33 mouse cellular contexts compared by ENCODE assay signal in the genomic region with DNA sequence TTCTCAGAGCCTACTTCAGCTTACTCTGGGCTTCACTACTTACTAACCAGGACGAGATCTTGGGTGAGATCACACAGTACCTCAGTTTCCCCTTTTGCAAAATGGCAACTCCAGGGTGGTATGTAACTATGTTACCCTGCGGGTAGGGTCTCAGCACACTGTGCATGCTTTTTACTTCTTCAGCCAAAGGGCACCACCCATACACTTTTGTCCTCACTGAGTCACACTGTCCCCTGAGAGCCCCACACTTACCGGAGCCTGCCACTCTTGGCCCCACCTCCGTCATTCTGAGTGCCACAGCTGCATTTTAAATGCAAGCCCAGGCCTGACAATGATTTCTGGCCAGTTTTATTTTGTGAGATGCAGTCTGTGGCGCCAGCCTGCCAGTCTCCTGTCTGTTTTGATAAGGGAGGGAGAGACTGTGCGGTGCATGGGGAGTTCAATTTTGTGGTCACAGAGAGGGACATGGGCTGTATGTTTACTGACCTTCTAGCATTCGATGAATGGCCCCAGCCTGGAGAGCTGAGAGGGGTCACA. TPM values are rescaled to one million over a fixed set of nuclear protein-coding genes. Genes with fewer than 3 reads are reported as not detected.
DNase-seq lines count a peak whose midpoint lies in the region; ATAC-seq and TF ChIP-seq lines count a peak whose summit lies in the region.
"Had no signal": no experiment of that assay in that cellular context is flagged by ENCODE, and none has a peak within 500 bp of the region (broad histone marks: within the 10 kb centered on the region; RNA-seq: fewer than 3 reads in every experiment).

No protein-coding gene starts in this region.

- no peak overlapping the region for H3K9ac ChIP-seq in lung, embryonic 15.5 days
- no peak overlapping the region for H3K9ac ChIP-seq in lung, postnatal 0 days (replicated peaks; ENCODE audit: low read depth)
- H3K9ac ChIP-seq in stomach, embryonic 16.5 days (ENCODE audit: low read length), result no peak overlapping the region
- H3K9ac ChIP-seq in kidney, embryonic 14.5 days (ENCODE audit: low read depth, low read length), result no peak overlapping the region
- H3K9ac ChIP-seq: forebrain, embryonic 15.5 days; intestine, embryonic 15.5 days; limb, embryonic 13.5 days; neural tube, embryonic 13.5 days had no signal

- no peak for TF ChIP-seq EP300 in lung, postnatal 0 days (IDR thresholded peaks at IDR 0.05)

- H3K4me2 ChIP-seq in lung, embryonic 15.5 days, result no peak overlapping the region
- no peak overlapping the region for H3K4me2 ChIP-seq in lung, postnatal 0 days (replicated peaks; ENCODE audit: low read depth, low read length)
- H3K4me2 ChIP-seq in stomach, embryonic 16.5 days (ENCODE audit: low read depth, low read length), result no peak overlapping the region
- H3K4me2 ChIP-seq in kidney, embryonic 14.5 days (replicated peaks; ENCODE audit: low read depth, low read length), result no peak overlapping the region
- H3K4me2 ChIP-seq: forebrain, embryonic 15.5 days; intestine, embryonic 15.5 days; limb, embryonic 13.5 days; neural tube, embryonic 13.5 days had no signal

- H3K4me3 ChIP-seq in heart, embryonic 10.5 days, result no peak overlapping the region
- H3K4me3 ChIP-seq in lung, embryonic 15.5 days, result no peak overlapping the region
- H3K4me3 ChIP-seq in lung, postnatal 0 days (ENCODE audit: low read depth, low read length), result no peak overlapping the region
- no peak overlapping the region for H3K4me3 ChIP-seq in stomach, embryonic 16.5 days (replicated peaks; ENCODE audit: low read length)
- no peak overlapping the region for H3K4me3 ChIP-seq in kidney, embryonic 14.5 days (ENCODE audit: low read length)
- H3K4me3 ChIP-seq: erythroblast, embryonic 14.5 days; forebrain, embryonic 15.5 days; heart, adult 2 months; intestine, embryonic 15.5 days; layer of hippocampus, adult 2 months; limb, embryonic 13.5 days; midbrain, embryonic 10.5 days; myocyte; neural tube, embryonic 13.5 days had no signal

- H3K36me3 ChIP-seq in heart, embryonic 10.5 days, result no peaks in the 10 kb centered on the region
- no peaks in the 10 kb centered on the region for H3K36me3 ChIP-seq in lung, embryonic 15.5 days
- H3K36me3 ChIP-seq in lung, postnatal 0 days (ENCODE audit: insufficient read depth, low read length), result no peaks in the 10 kb centered on the region
- no peaks in the 10 kb centered on the region for H3K36me3 ChIP-seq in stomach, embryonic 16.5 days (ENCODE audit: control insufficient read depth, insufficient read depth, low read length)
- H3K36me3 ChIP-seq in kidney, embryonic 14.5 days (ENCODE audit: control insufficient read depth, insufficient read depth, low read length), result no peaks in the 10 kb centered on the region
- H3K36me3 ChIP-seq: forebrain, embryonic 15.5 days; intestine, embryonic 15.5 days; limb, embryonic 13.5 days; midbrain, embryonic 10.5 days; neural tube, embryonic 13.5 days had no signal

- H3K4me1 ChIP-seq in heart, embryonic 10.5 days, result peaks cover 36% of the 10 kb centered on the region
- peaks cover 60% of the 10 kb centered on the region for H3K4me1 ChIP-seq in lung, embryonic 15.5 days
- H3K4me1 ChIP-seq in lung, postnatal 0 days (ENCODE audit: insufficient read depth, low read depth, low read length), result peaks cover 20% of the 10 kb centered on the region; the same call in 1 of the 2 replicates
- peaks cover 22% of the 10 kb centered on the region for H3K4me1 ChIP-seq in stomach, embryonic 16.5 days (ENCODE audit: control insufficient read depth, insufficient read depth, low read length)
- peaks cover 26% of the 10 kb centered on the region for H3K4me1 ChIP-seq in kidney, embryonic 14.5 days (ENCODE audit: control insufficient read depth, insufficient read depth, low read length)
- H3K4me1 ChIP-seq: forebrain, embryonic 15.5 days had no signal

- intact Hi-C loops in heart, postnatal 10 days (cut with DNase I), result no loop called here

- TF ChIP-seq CTCF in lung, postnatal 0 days (IDR thresholded peaks at IDR 0.05), result no peak

- H3K9me3 ChIP-seq in heart, embryonic 10.5 days, result no peaks in the 10 kb centered on the region
- H3K9me3 ChIP-seq in lung, embryonic 15.5 days, result no peaks in the 10 kb centered on the region
- no peaks in the 10 kb centered on the region for H3K9me3 ChIP-seq in lung, postnatal 0 days (ENCODE audit: low read length)
- no peaks in the 10 kb centered on the region for H3K9me3 ChIP-seq in stomach, embryonic 16.5 days (replicated peaks; ENCODE audit: control insufficient read depth, low read length)
- no peaks in the 10 kb centered on the region for H3K9me3 ChIP-seq in kidney, embryonic 14.5 days (ENCODE audit: control insufficient read depth, low read length)
- H3K9me3 ChIP-seq: forebrain, embryonic 15.5 days; intestine, embryonic 15.5 days; limb, embryonic 13.5 days; midbrain, embryonic 10.5 days; neural tube, embryonic 13.5 days had no signal

- peak overlapping the region; percentile 30; the same call in 1 of the 2 replicates for H3K27ac ChIP-seq in heart, embryonic 10.5 days
- peak overlapping the region; percentile 81 for H3K27ac ChIP-seq in lung, embryonic 15.5 days
- H3K27ac ChIP-seq in lung, postnatal 0 days (ENCODE audit: low read length), result no peak overlapping the region
- peak overlapping the region; percentile 73 for H3K27ac ChIP-seq in stomach, embryonic 16.5 days (ENCODE audit: low read length)
- no peak overlapping the region for H3K27ac ChIP-seq in kidney, embryonic 14.5 days (ENCODE audit: low read depth, low read length)
- H3K27ac ChIP-seq: forebrain, embryonic 15.5 days; heart, adult 2 months; intestine, embryonic 15.5 days; layer of hippocampus, adult 2 months; limb, embryonic 13.5 days; macrophage; midbrain, embryonic 10.5 days; neural tube, embryonic 13.5 days had no signal

- no peaks in the 10 kb centered on the region for H3K27me3 ChIP-seq in heart, embryonic 10.5 days (ENCODE audit: insufficient read depth, poor library complexity, severe bottlenecking)
- H3K27me3 ChIP-seq in lung, embryonic 15.5 days, result no peaks in the 10 kb centered on the region
- H3K27me3 ChIP-seq in lung, postnatal 0 days (replicated peaks; ENCODE audit: insufficient read depth, low read length), result no peaks in the 10 kb centered on the region
- H3K27me3 ChIP-seq in stomach, embryonic 16.5 days (ENCODE audit: control insufficient read depth, insufficient read depth, low read length), result no peaks in the 10 kb centered on the region
- H3K27me3 ChIP-seq in kidney, embryonic 14.5 days (ENCODE audit: control insufficient read depth, insufficient read depth, low read length), result no peaks in the 10 kb centered on the region
- H3K27me3 ChIP-seq: forebrain, embryonic 15.5 days; intestine, embryonic 15.5 days; limb, embryonic 13.5 days; neural tube, embryonic 13.5 days had no signal

- no peak for DNase-seq in heart, embryonic 10.5 days (ENCODE audit: low spot score)
- DNase-seq in heart, postnatal 10 days, result no peak
- DNase-seq in lung, postnatal 0 days (ENCODE audit: low spot score), result no peak
- DNase-seq: adrenal gland, adult 2 months; B cell, adult 2 months; cerebellum, adult 11-12 months; cerebellum, postnatal 10 days; gastrocnemius, postnatal 25 days; heart, adult 2 months; heart, postnatal 4 days; kidney, adult 8-10 months; kidney, postnatal 25 days; layer of hippocampus, postnatal 36 days; retina, postnatal 1 day; right cerebral cortex, postnatal 25 days; spleen, adult 18-20 months; thymus, adult 2 months had no signal

- WGBS in heart, embryonic 10.5 days, result 71% methylated on average over 7 of the region's 7 CpGs
- WGBS in lung, embryonic 15.5 days, result 46% methylated on average over 7 of the region's 7 CpGs
- 44% methylated on average over 7 of the region's 7 CpGs for whole genome bisulfite sequencing in lung, postnatal 0 days
- WGBS in stomach, embryonic 16.5 days, result 60% methylated on average over 7 of the region's 7 CpGs
- 53% methylated on average over 7 of the region's 7 CpGs for WGBS in kidney, embryonic 14.5 days

- no peak for ATAC-seq in lung, embryonic 15.5 days (ENCODE audit: borderline replicate concordance, extremely low read depth, low FRiP score, low TSS enrichment)
- ATAC-seq in lung, postnatal 0 days, result no peak
- 0 out of 2 replicates have a peak, but pooled peaks have one; percentile 40 for ATAC-seq in erythroid progenitor cell, adult 5-6 weeks (replicated peaks; ENCODE audit: low FRiP score, poor library complexity, severe bottlenecking)
- peak; percentile 54; the same call in 1 of the 2 replicates for ATAC-seq in stomach, embryonic 16.5 days (ENCODE audit: insufficient read depth, low FRiP score)
- no peak for ATAC-seq in kidney, embryonic 14.5 days (ENCODE audit: low FRiP score, low TSS enrichment)
- ATAC-seq: forebrain, embryonic 15.5 days; hindbrain, embryonic 16.5 days; intestine, embryonic 15.5 days; midbrain, embryonic 16.5 days had no signal

RNA-seq across cellular contexts. Expression of gene Prelp, which starts 46.3 kb away (rescaled TPM):
- polyA plus RNA-seq in heart, embryonic 10.5 days (2016; fragmentation: Nextera tagmentation; extraction: Ambion mirVana), result 0.16 and 0.31 TPM in 2 replicates
- total RNA-seq in heart, postnatal 10 days (2021), result 10 to 100 TPM; 27.2 TPM
- polyA plus RNA-seq in lung, embryonic 15.5 days (2015; fragmentation: Nextera tagmentation; extraction: Ambion mirVana), result 17.1 and 19.6 TPM in 2 replicates
- 6.4 and 7.1 TPM in 2 replicates for polyA plus RNA-seq in lung, postnatal 0 days (2015; fragmentation: Nextera tagmentation; extraction: Ambion mirVana)
- 0.42 TPM in 1 of 2 replicates, not detected in the other for total RNA-seq in erythroid progenitor cell, adult 5-6 weeks (2015; ENCODE audit: low replicate concordance)
- total RNA-seq in erythroid progenitor cell, adult 5-6 weeks (2017; ENCODE audit: low replicate concordance), result 0.13 TPM in 1 of 2 replicates, not detected in the other
- polyA plus RNA-seq in stomach, embryonic 16.5 days (2015; fragmentation: Nextera tagmentation; extraction: Ambion mirVana), result 3.5 and 4.5 TPM in 2 replicates
- 0.39 and 0.84 TPM in 2 replicates for polyA plus RNA-seq in kidney, embryonic 14.5 days (2014; fragmentation: Nextera tagmentation; extraction: Ambion mirVana)
- total RNA-seq: MEL had no signal
- polyA plus RNA-seq: erythroblast, embryonic 14.5 days had no signal

RNA-seq across cellular contexts. Expression of gene Optc, which starts 59.8 kb away (rescaled TPM):
- 0.16 and 0.69 TPM in 2 replicates for polyA plus RNA-seq in heart, embryonic 10.5 days (2016; fragmentation: Nextera tagmentation; extraction: Ambion mirVana)
- under 1 TPM; 0.35 to 0.67 TPM for total RNA-seq in heart, postnatal 10 days (2021)
- polyA plus RNA-seq in lung, embryonic 15.5 days (2015; fragmentation: Nextera tagmentation; extraction: Ambion mirVana), result 0.67 and 0.81 TPM in 2 replicates
- 0.15 and 0.31 TPM in 2 replicates for polyA plus RNA-seq in lung, postnatal 0 days (2015; fragmentation: Nextera tagmentation; extraction: Ambion mirVana)
- not detected in 2 replicates for total RNA-seq in erythroid progenitor cell, adult 5-6 weeks (2015; ENCODE audit: low replicate concordance)
- not detected in 2 replicates for total RNA-seq in erythroid progenitor cell, adult 5-6 weeks (2017; ENCODE audit: low replicate concordance)
- polyA plus RNA-seq in stomach, embryonic 16.5 days (2015; fragmentation: Nextera tagmentation; extraction: Ambion mirVana), result 1.9 and 2.7 TPM in 2 replicates
- polyA plus RNA-seq in kidney, embryonic 14.5 days (2014; fragmentation: Nextera tagmentation; extraction: Ambion mirVana), result 0.26 TPM in 1 of 2 replicates, not detected in the other
- polyA plus RNA-seq: erythroblast, embryonic 14.5 days; macrophage had no signal

Comparison
In these comparisons a context has a peak if more than half of its experiments do, and no peak if none do; other contexts are left out.
1. H3K27ac ChIP-seq: peak in heart, embryonic 10.5 days (single experiment), lung, embryonic 15.5 days (single experiment) and stomach, embryonic 16.5 days (single experiment); none in lung, postnatal 0 days (single experiment) and kidney, embryonic 14.5 days (single experiment).
2. ATAC-seq: peak in erythroid progenitor cell, adult 5-6 weeks (single experiment) and stomach, embryonic 16.5 days (single experiment); none in lung, embryonic 15.5 days (single experiment), lung, postnatal 0 days (single experiment) and kidney, embryonic 14.5 days (single experiment).